Mouse (Mus musculus) heart, adult 11 months (tissue): Measurements from ENCODE around the gene Abca4.

ENCODE experiments used
- DNase-seq: peaks from one replicate; pipeline ENCODE4 v3.0.0; 2022

Gene Abca4

DNA sequence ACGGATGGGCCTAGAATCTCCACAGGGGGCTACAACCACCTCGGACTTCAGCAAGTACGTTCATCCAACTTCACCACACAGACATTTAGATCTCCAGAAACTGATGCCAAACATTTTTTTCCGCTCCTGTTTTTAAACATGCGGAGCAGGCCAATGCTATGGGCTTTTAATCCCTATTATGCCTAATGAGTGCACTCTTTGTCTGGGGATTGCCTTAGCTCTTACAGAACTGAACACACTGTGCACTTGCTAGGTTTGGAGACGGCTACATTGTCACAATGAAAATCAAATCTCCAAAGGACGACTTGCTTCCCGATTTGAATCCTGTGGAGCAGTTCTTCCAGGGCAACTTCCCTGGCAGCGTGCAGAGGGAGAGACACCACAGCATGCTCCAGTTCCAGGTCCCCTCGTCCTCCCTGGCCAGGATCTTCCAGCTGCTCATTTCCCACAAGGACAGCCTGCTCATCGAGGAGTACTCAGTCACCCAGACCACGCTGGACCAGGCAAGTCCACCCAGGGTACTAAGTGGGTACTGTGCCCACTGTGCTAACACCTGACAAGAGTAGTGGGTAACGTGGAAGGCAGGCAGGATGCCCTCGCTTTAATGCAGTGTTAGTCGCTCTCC is 129.4 kb downstream of the Abca4 start:
- peak; percentile 87 for DNase-seq

- no peak for DNase-seq
Observed at GRCm38 (mm10) chr3:122176018-122176417, 131.8 kb downstream of the Abca4 start.

DNA sequence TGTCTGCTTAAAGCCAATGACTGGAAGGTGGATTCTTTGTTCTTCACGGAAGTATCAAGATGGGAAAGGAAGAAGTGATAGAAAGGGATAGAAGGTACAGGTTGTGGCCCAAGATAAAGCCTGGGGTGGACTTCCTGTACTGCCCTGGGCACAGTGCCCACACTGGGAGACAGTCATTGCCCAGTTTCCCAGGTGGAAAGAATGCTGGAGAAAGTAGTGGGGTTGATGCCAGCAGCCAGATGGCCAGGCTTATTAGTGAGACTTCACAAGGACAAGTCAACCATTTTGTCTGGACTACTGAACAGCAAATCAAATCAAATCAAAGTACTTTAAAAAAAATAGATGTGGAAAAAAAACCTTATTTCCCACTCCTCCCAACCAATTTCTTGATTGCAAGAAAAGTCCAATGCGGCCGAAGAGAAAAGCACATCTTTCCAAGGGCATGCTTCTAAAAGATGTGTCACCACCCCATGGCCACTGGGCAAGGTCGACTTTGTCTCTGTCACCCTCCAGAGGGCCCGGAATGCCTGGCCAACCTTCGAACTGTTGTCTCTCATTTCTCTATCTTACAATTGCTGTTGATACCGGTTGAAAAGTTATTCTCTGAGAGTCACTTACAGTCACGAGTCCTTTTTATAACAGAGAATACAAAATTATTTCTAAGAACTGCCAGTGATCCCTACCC is 132.6 kb downstream of the Abca4 start:
- no peak for DNase-seq

DNA sequence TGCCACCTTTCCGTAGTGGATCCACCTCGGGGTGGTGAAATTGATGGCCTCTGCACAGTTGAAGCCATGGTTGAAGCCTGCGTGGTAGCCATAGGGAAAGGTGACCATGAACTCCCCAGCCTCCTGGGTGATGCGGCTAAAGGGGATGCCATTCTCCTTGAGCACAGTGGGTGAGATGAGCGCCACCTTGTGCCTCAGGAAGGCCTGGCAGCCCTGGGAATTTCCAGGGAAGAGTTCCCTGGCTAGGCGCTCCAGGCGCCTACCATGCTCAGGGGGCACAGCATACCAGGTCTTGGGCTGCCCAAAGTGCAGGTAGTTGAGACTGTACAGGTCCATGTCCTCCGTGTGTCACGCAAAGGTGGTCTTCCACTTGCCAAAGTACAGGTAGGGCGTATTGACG is 139.9 kb downstream of the Abca4 start:
- DNase-seq, result no peak

DNA sequence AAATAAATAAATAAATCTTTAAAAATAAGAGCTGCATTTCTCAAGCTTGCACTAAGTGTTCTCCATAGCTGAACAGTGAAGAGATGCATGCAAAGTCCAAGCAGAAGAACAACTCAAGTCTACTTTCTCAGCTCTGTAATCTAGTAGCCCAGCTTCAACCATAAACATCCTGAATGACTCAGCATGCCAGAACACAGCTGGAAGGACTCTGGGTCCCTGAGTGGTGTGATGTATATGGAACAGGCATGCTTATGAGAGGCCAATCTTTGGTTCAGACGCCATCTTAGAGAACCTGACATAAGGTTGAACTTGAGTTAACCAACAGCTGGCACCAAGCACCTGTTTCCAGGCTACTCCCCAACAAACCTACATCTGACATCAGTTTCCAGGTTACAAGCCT is 142.7 kb downstream of the Abca4 start:
- no peak for DNase-seq

DNA sequence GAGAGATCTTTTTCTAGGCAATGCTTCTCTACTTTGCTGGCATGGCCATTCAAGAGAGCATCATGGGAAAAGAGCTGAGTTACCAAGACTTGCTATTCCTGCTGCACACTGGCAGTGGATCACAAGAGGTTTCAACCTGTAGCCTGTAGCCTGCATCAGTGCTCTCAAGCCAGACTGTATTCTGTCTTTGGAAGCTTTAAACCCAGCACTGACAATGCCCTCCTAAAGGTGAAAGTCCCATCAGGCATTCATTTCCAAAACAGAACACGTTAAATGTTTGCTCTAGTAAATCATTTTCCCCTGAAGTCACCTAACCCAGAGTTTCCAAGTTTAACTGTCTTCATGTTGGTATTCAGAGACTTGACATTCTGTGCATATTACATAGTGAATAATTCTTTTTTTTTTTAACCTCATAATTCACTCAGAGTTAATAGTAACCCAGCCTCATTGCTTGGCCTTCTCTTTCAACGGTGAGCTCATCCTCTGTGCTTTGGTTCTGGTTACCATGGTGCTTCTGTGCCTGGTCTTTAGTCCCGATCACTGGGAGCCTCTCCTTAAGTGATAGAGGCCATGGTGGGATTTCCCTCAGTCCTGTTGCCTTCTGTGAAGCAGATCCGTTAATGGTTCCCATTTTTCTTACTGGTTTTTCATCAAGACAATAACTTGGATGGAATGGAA is 152.5 kb downstream of the Abca4 start:
- DNase-seq, result no peak

GRCm38 (mm10) chr3:122198532-122198931 is 154.3 kb downstream of the Abca4 start:
- no peak for DNase-seq

DNA sequence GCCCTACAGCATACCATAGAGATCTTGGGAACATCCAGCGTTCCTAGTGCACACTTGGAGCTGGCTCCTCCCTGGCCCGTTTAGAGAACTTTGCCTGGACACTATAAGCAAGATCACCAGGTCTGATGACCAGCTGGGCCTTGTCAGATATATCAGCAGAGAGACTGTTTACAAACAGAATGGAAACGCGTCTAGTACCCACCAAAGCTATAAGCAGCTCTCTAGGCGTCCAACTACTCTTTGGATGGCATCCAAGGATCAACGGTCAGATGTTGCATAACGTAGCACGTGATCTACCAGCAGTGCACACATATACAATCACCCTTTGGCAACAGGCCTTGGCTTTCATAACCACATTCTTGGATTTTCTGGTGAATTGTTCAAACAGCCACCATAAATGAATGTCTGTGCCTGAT is 154.7 kb downstream of the Abca4 start:
- peak; percentile 80 for DNase-seq

DNA sequence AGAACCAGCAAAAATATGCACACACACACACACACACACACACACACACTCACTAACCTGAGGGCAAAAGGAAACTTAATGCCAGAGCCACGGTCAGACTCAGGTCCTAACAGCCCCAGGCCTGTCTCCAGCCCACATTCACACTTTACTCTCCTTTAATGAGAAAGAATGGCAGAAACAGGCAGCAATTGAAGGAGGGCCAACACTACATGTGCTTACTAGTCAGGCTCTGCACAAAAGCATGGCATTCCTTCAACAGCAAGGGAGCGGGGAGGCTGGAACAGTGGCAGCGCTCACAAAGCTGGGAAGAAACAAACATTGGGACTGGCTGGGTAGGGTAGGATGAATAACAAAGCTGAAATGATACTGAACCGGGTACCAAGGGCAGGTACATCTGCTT is 155.4 kb downstream of the Abca4 start:
- peak; percentile 52 for DNase-seq

GRCm38 (mm10) chr3:122200017-122200416 is 155.8 kb downstream of the Abca4 start:
- no peak for DNase-seq

- DNase-seq, result peak; percentile 55
Observed at GRCm38 (mm10) chr3:122200447-122200846, 156.2 kb downstream of the Abca4 start.

GRCm38 (mm10) chr3:122202307-122202732 is 158.1 kb downstream of the Abca4 start:
- DNase-seq, result no peak

DNA sequence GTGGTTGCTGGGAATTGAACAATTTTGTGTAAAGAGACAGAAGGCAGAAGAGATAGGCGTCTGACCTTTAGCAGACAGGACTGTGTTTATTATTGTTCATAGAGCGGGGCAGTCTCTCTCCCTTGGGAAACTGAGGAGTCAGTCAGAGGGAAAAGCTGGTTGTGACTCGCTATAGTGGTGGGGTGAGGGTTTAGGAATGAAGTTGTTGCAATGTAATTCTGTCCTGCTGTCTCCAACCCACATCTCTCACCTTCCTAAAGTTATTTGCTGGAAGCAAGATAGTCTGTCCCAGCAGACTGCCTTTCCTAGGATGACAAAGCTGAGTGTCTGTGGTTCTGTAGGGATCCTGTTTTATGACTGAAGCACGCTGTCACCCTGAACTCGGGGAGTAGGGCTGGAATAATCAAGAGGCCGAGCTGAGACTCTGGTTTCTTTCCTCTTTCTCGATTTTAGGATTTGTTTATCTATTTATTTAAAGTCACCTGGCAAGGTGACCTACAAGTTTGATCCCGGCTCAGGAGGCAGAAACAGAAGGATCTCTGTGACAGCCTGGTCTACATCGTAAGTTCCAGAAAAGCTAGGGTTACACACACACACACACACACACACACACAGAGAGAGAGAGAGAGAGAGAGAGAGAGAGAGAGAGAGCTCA is 159.6 kb downstream of the Abca4 start:
- peak; percentile 58 for DNase-seq

DNA sequence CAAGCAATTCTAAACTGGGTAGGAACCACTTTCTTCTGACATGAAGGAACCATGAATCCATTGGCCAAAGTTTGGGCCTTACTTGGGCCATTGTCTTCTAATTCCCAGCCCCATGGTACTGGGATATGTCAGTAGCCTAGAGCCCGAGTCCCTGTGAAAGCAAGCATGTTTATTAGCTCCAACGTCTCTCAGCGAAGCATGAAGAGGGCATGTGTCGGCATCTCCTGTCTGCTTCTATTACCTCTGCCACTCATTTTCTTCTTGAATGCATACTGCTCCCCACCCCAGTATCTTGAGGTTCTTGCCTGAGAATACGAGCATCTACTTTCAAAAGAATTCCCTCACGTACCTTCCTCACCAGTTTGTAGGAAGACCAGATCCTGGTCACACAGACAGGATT is 161.5 kb downstream of the Abca4 start:
- DNase-seq, result no peak

DNA sequence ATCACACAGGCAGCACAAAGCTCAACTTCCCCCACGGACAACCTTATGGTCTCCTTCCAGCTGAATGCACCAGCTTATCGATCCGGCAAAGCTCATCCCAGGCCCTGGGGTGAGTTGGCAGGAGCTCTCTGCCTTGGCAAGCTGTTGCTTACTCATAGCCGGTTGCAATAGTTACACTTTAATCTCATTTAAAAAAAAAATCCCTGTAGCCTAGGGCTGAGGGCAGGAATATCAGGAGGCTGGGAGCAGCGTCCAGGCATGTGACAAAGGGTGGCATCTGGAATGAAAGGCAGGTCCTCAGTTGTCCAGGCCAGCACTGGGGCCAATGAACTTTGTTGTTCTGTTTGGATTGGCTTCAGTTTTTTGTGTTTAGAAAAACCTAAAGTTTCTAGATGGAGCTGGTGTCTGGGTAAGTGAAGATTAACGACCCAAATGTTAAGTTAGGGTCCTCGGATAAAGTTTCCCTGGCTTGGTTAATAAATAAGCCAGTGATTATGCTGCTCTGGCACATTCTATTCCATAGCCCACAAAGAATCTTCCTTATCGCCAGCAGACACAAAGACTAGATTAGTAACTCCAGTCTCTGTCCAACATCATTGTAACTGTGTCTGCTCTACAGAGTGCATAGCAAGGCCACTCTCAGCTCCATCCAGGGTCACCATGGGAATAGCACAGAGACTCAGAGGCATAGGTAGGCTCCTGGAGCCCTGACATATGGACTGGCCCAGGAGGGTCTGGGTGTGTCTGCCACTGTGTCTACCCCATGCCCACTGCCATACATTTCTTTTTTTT is 162.2 kb downstream of the Abca4 start:
- DNase-seq, result peak; percentile 76

DNA sequence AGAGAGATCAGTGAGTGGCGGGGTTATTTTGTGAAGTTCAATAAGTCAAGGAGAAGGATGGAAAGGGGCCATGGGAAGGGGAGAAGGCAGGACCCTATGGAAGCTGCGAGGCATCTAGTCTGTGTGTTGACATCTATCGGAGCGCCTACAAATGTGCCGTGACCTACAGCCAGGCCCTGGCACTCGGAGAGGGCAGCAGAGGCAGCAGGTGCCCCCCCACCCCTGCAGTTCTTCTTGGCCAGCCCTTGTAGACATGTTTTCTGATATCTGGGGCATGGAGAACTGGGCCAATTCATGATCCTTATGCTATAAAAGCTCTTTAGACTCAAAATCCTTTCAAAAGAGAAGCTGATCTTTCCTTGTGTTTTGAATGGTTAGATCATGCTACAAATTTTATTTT is 163.5 kb downstream of the Abca4 start:
- no peak for DNase-seq

- peak; percentile 79 for DNase-seq
Observed at GRCm38 (mm10) chr3:122208296-122209225, 164.3 kb downstream of the Abca4 start.

GRCm38 (mm10) chr3:122209511-122209910 is 165.3 kb downstream of the Abca4 start:
- peak; percentile 66 for DNase-seq

DNA sequence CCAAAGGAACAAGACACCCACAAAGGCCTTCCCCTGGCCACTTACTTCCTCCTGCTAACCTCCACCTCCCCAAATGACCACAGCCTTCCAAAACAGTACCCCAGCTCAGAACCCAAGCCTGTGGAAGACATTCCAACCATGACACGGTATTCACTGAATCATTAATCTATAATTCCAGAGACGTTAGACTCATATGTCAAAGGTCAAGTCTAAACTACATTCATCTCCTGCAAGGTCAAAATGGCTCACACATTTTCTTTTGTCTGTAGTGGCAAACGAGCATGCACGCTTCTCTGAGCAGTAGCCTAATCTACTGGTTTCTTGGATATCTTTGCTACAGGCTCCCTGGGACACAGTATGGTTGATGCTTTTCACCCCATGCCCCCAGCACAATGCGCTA is 166.2 kb downstream of the Abca4 start:
- no peak for DNase-seq

GRCm38 (mm10) chr3:122210846-122211245 is 166.6 kb downstream of the Abca4 start:
- DNase-seq, result no peak

GRCm38 (mm10) chr3:122211446-122212125 is 167.3 kb downstream of the Abca4 start:
- peak; percentile 60 for DNase-seq
